Mouse (Mus musculus) testis, adult 2 months (tissue): ENCODE data around the gene Myh11. TPM values are rescaled to one million over a fixed set of nuclear protein-coding genes. Genes with fewer than 3 reads are reported as not detected.
A peak's percentile ranks its signal among the peaks of the same experiment; 100 is the strongest.

Source experiments
- H3K27ac ChIP-seq: fragments of 200-500 bp; 2 replicates; pipeline ENCODE4 v1.5.1; 2012; ENCODE audit warnings: low read depth, low read length; ENCODE audit not compliant: control insufficient read depth, insufficient read depth
- H3K27me3 ChIP-seq: fragments of 200-500 bp; 2 replicates; pipeline ENCODE4 v1.6.1; 2012; ENCODE audit warnings: mild to moderate bottlenecking, low read length, moderate library complexity; ENCODE audit not compliant: control insufficient read depth, insufficient read depth
- H3K36me3 ChIP-seq: fragments of 200-500 bp; 2 replicates; pipeline ENCODE4 v1.6.1; 2012; ENCODE audit warnings: mild to moderate bottlenecking, low read length; ENCODE audit not compliant: control insufficient read depth, insufficient read depth
- H3K4me1 ChIP-seq: fragments of 200-500 bp; 2 replicates; pipeline ENCODE4 v1.6.1; 2012; ENCODE audit warnings: low read length; ENCODE audit not compliant: control insufficient read depth, insufficient read depth
- H3K4me3 ChIP-seq: fragments of 200-500 bp; 2 replicates; pipeline ENCODE4 v1.5.1; 2012; ENCODE audit warnings: low read depth, mild to moderate bottlenecking, low read length, moderate library complexity, mixed read lengths; ENCODE audit not compliant: control insufficient read depth
- CTCF ChIP-seq: fragments of 200-500 bp; IDR thresholded peaks from 2 replicates; pipeline ENCODE4 v1.5.1; 2012; ENCODE audit warnings: low read depth, mild to moderate bottlenecking, inconsistent platforms, low read length, moderate library complexity; ENCODE audit not compliant: control insufficient read depth, insufficient read depth, insufficient replicate concordance
- POLR2A ChIP-seq: fragments of 200-500 bp; IDR thresholded peaks from 2 replicates; pipeline ENCODE4 v1.6.1; 2012; ENCODE audit warnings: low read depth, mild to moderate bottlenecking, inconsistent platforms, low read length, moderate library complexity; ENCODE audit not compliant: control insufficient read depth
- polyA plus RNA-seq: library from polyadenylated mRNA; depleted of rRNA; stranded (reverse); fragments of >200 nt; gene quantifications from 2 replicates; pipeline ENCODE4 v1.2.3, GENCODE M21; 2012

Myh11 gene
- polyA plus RNA-seq, 1 experiment: 8.4 TPM

- Histone ChIP-seq H3K4me1 (peaks cover 3% of the 10 kb centered on the region), H3K36me3 (no peaks in the 10 kb centered on the region; the same call in 1 of the 2 replicates), H3K27me3 (no peaks in the 10 kb centered on the region), H3K27ac (no peak overlapping the region), H3K4me3 (no peak overlapping the region)
- TF ChIP-seq POLR2A (no peak), CTCF (no peak)
Observed at GRCm38 (mm10) chr16:14297746-14298145, 6.6 kb upstream of the Myh11 start.

GRCm38 (mm10) chr16:14297137-14297536, 6.0 kb upstream of the Myh11 start:
- Histone ChIP-seq H3K4me3 (no peak overlapping the region), H3K4me1 (peaks cover 8% of the 10 kb centered on the region), H3K27me3 (no peaks in the 10 kb centered on the region), H3K27ac (no peak overlapping the region), H3K36me3 (no peaks in the 10 kb centered on the region; the same call in 1 of the 2 replicates)
- TF ChIP-seq POLR2A (no peak), CTCF (no peak)

GRCm38 (mm10) chr16:14296544-14297124, 5.5 kb upstream of the Myh11 start:
- H3K27ac ChIP-seq: no peak overlapping the region

GRCm38 (mm10) chr16:14295291-14295690, 4.1 kb upstream of the Myh11 start:
- Histone ChIP-seq H3K36me3 (no peaks in the 10 kb centered on the region; the same call in 1 of the 2 replicates), H3K27ac (no peak overlapping the region), H3K27me3 (no peaks in the 10 kb centered on the region), H3K4me3 (no peak overlapping the region), H3K4me1 (peaks cover 8% of the 10 kb centered on the region)
- no peak for TF ChIP-seq POLR2A
- no peak for TF ChIP-seq CTCF

More at GRCm38 (mm10) chr16:14296544-14297124, 5.5 kb upstream of the Myh11 start:
- H3K4me3 ChIP-seq: no peak overlapping the region
- H3K27me3 ChIP-seq: no peaks in the 10 kb centered on the region
- TF ChIP-seq POLR2A (no peak), CTCF (no peak)
- H3K36me3 ChIP-seq: no peaks in the 10 kb centered on the region; the same call in 1 of the 2 replicates
- peaks cover 8% of the 10 kb centered on the region for H3K4me1 ChIP-seq

GRCm38 (mm10) chr16:14292205-14293199, 1.3 kb upstream of the Myh11 start:
- no peak overlapping the region for H3K4me3 ChIP-seq
- H3K36me3 ChIP-seq: no peaks in the 10 kb centered on the region
- TF ChIP-seq CTCF (no peak), POLR2A (no peak)
- no peaks in the 10 kb centered on the region for H3K27me3 ChIP-seq
- peaks cover 8% of the 10 kb centered on the region for H3K4me1 ChIP-seq
- 0 out of 2 replicates have a peak overlapping the region, but pooled peaks have one; percentile 4 for H3K27ac ChIP-seq

GRCm38 (mm10) chr16:14272374-14272965, 18.7 kb downstream of the Myh11 start:
- Histone ChIP-seq H3K27me3 (no peaks in the 10 kb centered on the region), H3K4me3 (no peak overlapping the region), H3K36me3 (no peaks in the 10 kb centered on the region), H3K27ac (no peak overlapping the region), H3K4me1 (no peaks in the 10 kb centered on the region)
- TF ChIP-seq POLR2A (no peak), CTCF (no peak)

GRCm38 (mm10) chr16:14265203-14265920, 25.8 kb downstream of the Myh11 start:
- H3K4me3 ChIP-seq: no peak overlapping the region
- H3K36me3 ChIP-seq: no peaks in the 10 kb centered on the region
- TF ChIP-seq POLR2A (no peak), CTCF (no peak)
- no peaks in the 10 kb centered on the region; the same call in 1 of the 2 replicates for H3K4me1 ChIP-seq
- no peaks in the 10 kb centered on the region for H3K27me3 ChIP-seq
- no peak overlapping the region for H3K27ac ChIP-seq
